Mouse (Mus musculus) forebrain, embryonic 11.5 days (tissue): ENCODE measurements at regions not wholly inside any gene's neighbourhood (a gene's known extent, or its start where the extent isn't known, plus 50 kb on each side); places are given as distances from the start of the nearest gene placed in this dataset.
"Not testable (repeated sequence)": the region's sequence is repeated elsewhere in the genome, so short reads cannot be mapped to it uniquely, and the experiment has no call there.

Experiments used
- ATAC-seq: fragments of 200-750 bp; cut with Nextera tagmentation; replicated peaks from 2 replicates; pipeline ENCODE4 v1.8.0; 2017; ENCODE audit warnings: moderate TSS enrichment; ENCODE audit not compliant: low FRiP score
- DNase-seq: peaks from one replicate; pipeline ENCODE4 v3.0.0-alpha.2; 2017; ENCODE audit warnings: low spot score
- H3K27ac ChIP-seq: fragments of 300-500 bp; sonication (generic); 2 replicates; pipeline ENCODE4 v1.5.1; 2014; ENCODE audit warnings: low read depth, low read length
- H3K27me3 ChIP-seq: fragments of 300-500 bp; sonication (generic); 2 replicates; pipeline ENCODE4 v1.6.1; 2014; ENCODE audit warnings: mild to moderate bottlenecking, low read length, mixed read lengths; ENCODE audit not compliant: control insufficient read depth, insufficient read depth
- H3K36me3 ChIP-seq: fragments of 300-500 bp; sonication (generic); 2 replicates; pipeline ENCODE4 v1.6.1; 2014; ENCODE audit warnings: mild to moderate bottlenecking, low read length, moderate library complexity, mixed read lengths; ENCODE audit not compliant: control insufficient read depth, insufficient read depth
- H3K4me1 ChIP-seq: fragments of 300-500 bp; sonication (generic); replicated peaks from 2 replicates; pipeline ENCODE4 v1.6.1; 2014; ENCODE audit warnings: low read length, mixed read lengths; ENCODE audit not compliant: control insufficient read depth, insufficient read depth
- H3K4me2 ChIP-seq: fragments of 300-500 bp; sonication (generic); 2 replicates; pipeline ENCODE4 v1.6.1; 2014; ENCODE audit warnings: low read depth, mild to moderate bottlenecking, low read length, moderate library complexity, mixed read lengths; ENCODE audit not compliant: severe bottlenecking
- H3K4me3 ChIP-seq: fragments of 300-500 bp; sonication (generic); 2 replicates; pipeline ENCODE4 v1.5.1; 2014; ENCODE audit warnings: low read depth, low read length
- H3K9ac ChIP-seq: fragments of 300-500 bp; sonication (generic); 2 replicates; pipeline ENCODE4 v1.6.1; 2014; ENCODE audit warnings: low read length
- H3K9me3 ChIP-seq: fragments of 300-500 bp; sonication (generic); 2 replicates; pipeline ENCODE4 v1.6.1; 2016; ENCODE audit warnings: low read length, mixed read lengths; ENCODE audit not compliant: control insufficient read depth
- WGBS: fragments of 180-500 bp; shearing (Covaris S2); extraction: QIAGEN DNeasy Blood & Tissue Kit; methylation state at CpG from one replicate; pipeline ENCODE4 v1.1.7; 2014; 5-methylcytosine and 5-hydroxymethylcytosine counted together

GRCm38 (mm10) chr17:9066633-9067032, 78.5 kb downstream of the 1700010I14Rik start:
- H3K27me3 ChIP-seq, H3K9me3 ChIP-seq, ATAC-seq, DNase-seq, H3K9ac ChIP-seq, H3K27ac ChIP-seq, H3K4me2 ChIP-seq, H3K36me3 ChIP-seq, H3K4me3 ChIP-seq, H3K4me1 ChIP-seq: not testable (repeated sequence)
- 24% methylated on average over 2 of the region's 2 CpGs for WGBS

GRCm38 (mm10) chr17:9068859-9069602, 80.9 kb downstream of the 1700010I14Rik start:
- 92% methylated on average over 5 of the region's 5 CpGs for WGBS
- no peaks in the 10 kb centered on the region for H3K36me3 ChIP-seq
- ATAC-seq: no peak

GRCm38 (mm10) chr17:9083629-9084028, 95.5 kb downstream of the 1700010I14Rik start:
- H3K4me1 ChIP-seq: no peaks in the 10 kb centered on the region
- H3K9ac ChIP-seq: no peak overlapping the region
- no peak overlapping the region for H3K4me3 ChIP-seq
- 91% methylated on average over 5 of the region's 5 CpGs for WGBS
- no peak overlapping the region for H3K27ac ChIP-seq
- no peaks in the 10 kb centered on the region for H3K36me3 ChIP-seq
- H3K27me3 ChIP-seq: no peaks in the 10 kb centered on the region
- DNase-seq: no peak
- H3K4me2 ChIP-seq: no peak overlapping the region
- ATAC-seq: no peak
- H3K9me3 ChIP-seq: no peaks in the 10 kb centered on the region

More at GRCm38 (mm10) chr17:9068859-9069602, 80.9 kb downstream of the 1700010I14Rik start:
- Histone ChIP-seq H3K4me3 (no peak overlapping the region), H3K27me3 (no peaks in the 10 kb centered on the region), H3K4me2 (no peak overlapping the region), H3K27ac (no peak overlapping the region), H3K9ac (no peak overlapping the region), H3K9me3 (no peaks in the 10 kb centered on the region), H3K4me1 (no peaks in the 10 kb centered on the region)
- DNase-seq: no peak

DNA sequence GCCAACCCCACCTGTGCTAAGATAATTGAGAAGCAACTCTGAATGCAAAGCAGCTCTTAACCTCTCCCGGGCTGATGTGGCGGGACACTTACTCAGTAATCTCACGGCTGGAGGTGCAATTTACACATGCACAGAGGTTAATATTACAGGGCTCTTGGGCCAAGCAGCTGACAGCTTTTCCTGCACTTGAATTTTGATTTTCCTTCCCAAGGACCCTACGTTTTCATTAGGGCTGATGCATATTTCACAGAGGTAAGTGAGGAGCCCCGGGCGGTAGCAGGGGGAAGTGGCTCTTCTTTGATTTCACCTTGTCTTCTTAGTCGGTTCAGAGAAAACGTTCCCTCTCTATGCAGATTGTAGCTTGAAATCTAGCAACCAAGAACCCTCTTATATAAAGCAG, 139.7 kb downstream of the 1700010I14Rik start:
- Histone ChIP-seq H3K4me2 (no peak overlapping the region), H3K9ac (no peak overlapping the region), H3K27me3 (no peaks in the 10 kb centered on the region), H3K27ac (no peak overlapping the region), H3K4me3 (no peak overlapping the region), H3K9me3 (no peaks in the 10 kb centered on the region), H3K4me1 (no peaks in the 10 kb centered on the region), H3K36me3 (no peaks in the 10 kb centered on the region)
- 60% methylated on average over 8 of the region's 8 CpGs for WGBS
- no peak for ATAC-seq
- DNase-seq: no peak

DNA sequence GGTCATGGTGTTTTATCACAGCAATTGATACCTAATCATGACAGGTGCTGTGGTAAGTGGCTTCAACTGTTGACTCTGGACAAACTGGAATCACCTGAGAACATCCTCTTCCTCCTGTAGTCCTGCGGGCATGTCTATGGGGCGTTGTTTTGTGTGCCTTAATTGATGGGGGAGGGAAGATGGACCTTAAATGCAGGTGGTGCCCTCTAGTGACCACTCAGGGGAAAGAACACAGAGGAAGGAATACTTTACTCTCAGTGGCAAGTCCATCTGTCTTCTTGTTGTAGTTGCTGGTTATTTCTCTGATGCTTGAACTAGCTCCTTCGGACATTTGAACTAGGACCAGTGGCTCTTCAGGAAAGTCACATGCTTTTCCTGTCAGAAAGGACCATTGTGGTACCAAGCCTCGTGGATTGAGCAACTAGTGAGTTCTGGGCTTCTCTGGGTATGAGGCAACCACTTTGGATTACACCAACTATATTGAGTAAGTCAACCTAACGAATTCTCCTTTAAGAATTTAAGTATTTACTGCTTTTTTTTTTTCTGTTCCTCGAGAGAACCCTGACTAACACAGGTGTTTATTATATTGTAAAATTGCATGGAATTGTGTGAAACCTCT, 157.6 kb downstream of the 1700010I14Rik start:
- 67% methylated on average over 6 of the region's 6 CpGs for WGBS
- Histone ChIP-seq H3K27ac (no peak overlapping the region), H3K4me1 (no peaks in the 10 kb centered on the region), H3K4me3 (no peak overlapping the region), H3K36me3 (no peaks in the 10 kb centered on the region), H3K4me2 (no peak overlapping the region), H3K9me3 (no peaks in the 10 kb centered on the region), H3K27me3 (no peaks in the 10 kb centered on the region), H3K9ac (no peak overlapping the region)
- DNase-seq (no peak), ATAC-seq (no peak)

- H3K4me2 ChIP-seq: no peak overlapping the region
- H3K4me1 ChIP-seq: no peaks in the 10 kb centered on the region
- 86% methylated on average over 1 of the region's 1 CpGs for WGBS
- no peak overlapping the region for H3K27ac ChIP-seq
- no peak overlapping the region for H3K9ac ChIP-seq
- DNase-seq: no peak
- H3K27me3 ChIP-seq: no peaks in the 10 kb centered on the region
- H3K9me3 ChIP-seq: no peaks in the 10 kb centered on the region
- H3K36me3 ChIP-seq: no peaks in the 10 kb centered on the region
- no peak overlapping the region for H3K4me3 ChIP-seq
- ATAC-seq: no peak
Measured at GRCm38 (mm10) chr17:9150654-9151053, 162.5 kb downstream of the 1700010I14Rik start.

DNA sequence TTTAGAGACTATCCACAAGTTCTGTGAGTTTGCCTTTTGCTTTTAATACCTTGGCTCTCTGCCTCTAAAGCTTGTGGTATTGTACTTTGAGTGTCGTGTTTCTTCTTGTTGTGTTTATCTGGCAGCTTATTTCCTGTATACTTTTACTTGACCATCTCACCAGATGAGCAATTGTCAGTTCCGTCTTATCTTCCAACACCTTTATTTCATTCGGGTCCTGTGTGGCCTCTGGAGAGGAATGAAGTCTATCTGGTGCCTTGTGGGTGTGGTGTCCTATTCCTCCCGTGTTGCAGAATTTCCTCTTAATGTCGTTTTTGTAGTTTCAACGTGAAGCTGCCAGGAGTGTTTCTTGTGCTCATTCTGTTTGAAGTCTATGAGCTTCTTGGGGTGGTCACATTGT, 174.0 kb downstream of the 1700010I14Rik start:
- no peaks in the 10 kb centered on the region for H3K36me3 ChIP-seq
- no peaks in the 10 kb centered on the region for H3K27me3 ChIP-seq
- H3K27ac ChIP-seq: no peak overlapping the region
- 85% methylated on average over 6 of the region's 6 CpGs for WGBS
- H3K9ac ChIP-seq: no peak overlapping the region
- no peak for DNase-seq
- ATAC-seq: no peak
- H3K4me2 ChIP-seq: no peak overlapping the region
- no peaks in the 10 kb centered on the region for H3K9me3 ChIP-seq
- H3K4me3 ChIP-seq: no peak overlapping the region
- no peaks in the 10 kb centered on the region; the same call in 1 of the 2 replicates for H3K4me1 ChIP-seq

DNA sequence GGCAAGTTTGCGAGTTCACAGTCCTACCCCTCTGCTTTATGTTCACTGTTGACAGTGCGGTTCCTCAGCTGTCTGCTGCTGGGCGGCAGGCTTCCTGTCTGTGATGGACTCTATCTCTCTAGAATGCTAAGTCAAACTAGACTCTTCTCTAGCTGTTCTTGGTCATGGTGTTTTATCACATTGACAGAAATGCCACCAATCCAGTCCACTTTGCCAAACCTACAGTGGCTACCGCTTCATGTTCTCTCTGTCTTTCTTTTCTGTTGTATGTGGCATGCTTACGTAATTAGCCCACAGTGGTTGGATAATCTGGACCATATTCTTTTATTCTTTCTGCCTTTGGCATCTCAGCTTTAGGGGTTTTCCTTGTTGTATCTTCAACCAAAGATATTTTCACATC, 174.5 kb downstream of the 1700010I14Rik start:
- 96% methylated on average over 5 of the region's 5 CpGs for WGBS
- no peak overlapping the region for H3K27ac ChIP-seq
- H3K4me3 ChIP-seq: no peak overlapping the region
- no peak for DNase-seq
- no peaks in the 10 kb centered on the region for H3K9me3 ChIP-seq
- H3K4me1 ChIP-seq: peaks cover 3% of the 10 kb centered on the region; the same call in 1 of the 2 replicates
- H3K4me2 ChIP-seq: no peak overlapping the region
- ATAC-seq: no peak
- H3K9ac ChIP-seq: no peak overlapping the region
- no peaks in the 10 kb centered on the region for H3K27me3 ChIP-seq
- no peaks in the 10 kb centered on the region for H3K36me3 ChIP-seq

DNA sequence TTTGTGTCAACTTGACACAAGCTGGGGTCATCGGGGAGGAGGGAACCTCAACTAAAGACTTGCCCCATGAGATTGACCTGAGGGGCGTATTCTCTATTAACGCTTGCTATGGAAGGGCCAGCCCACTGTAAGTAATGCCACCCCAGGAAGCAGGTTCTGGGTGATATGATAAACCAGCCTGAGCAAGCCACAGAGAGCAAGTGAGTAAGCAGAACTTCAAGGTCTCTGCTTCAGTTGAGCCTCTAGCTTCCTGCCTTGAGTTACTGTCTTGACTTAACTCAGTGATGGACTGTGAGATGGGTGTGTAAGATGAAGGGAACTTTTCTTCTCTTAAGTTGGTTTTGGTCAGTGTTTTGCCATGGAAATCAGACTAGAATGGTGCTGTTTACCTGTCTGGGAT, 175.2 kb downstream of the 1700010I14Rik start:
- no peak overlapping the region for H3K4me2 ChIP-seq
- no peaks in the 10 kb centered on the region for H3K27me3 ChIP-seq
- H3K36me3 ChIP-seq: no peaks in the 10 kb centered on the region
- H3K4me3 ChIP-seq: no peak overlapping the region
- DNase-seq: no peak
- peaks cover 7% of the 10 kb centered on the region; the same call in 1 of the 2 replicates for H3K4me1 ChIP-seq
- 89% methylated on average over 3 of the region's 3 CpGs for WGBS
- H3K9ac ChIP-seq: no peak overlapping the region
- ATAC-seq: no peak
- H3K27ac ChIP-seq: no peak overlapping the region
- no peaks in the 10 kb centered on the region for H3K9me3 ChIP-seq
